Mouse (Mus musculus) forebrain, embryonic 14.5 days (tissue): ENCODE data around the gene Ccdc175. TPM values are rescaled to one million over a fixed set of nuclear protein-coding genes. Genes with fewer than 3 reads are reported as not detected.

ENCODE experiments used
- ATAC-seq: fragments of 200-750 bp; cut with Nextera tagmentation; 2 replicates; pipeline ENCODE4 v1.8.0; 2017; ENCODE audit warnings: mild to moderate bottlenecking, moderate library complexity
- DNase-seq: peaks from one replicate; pipeline ENCODE4 v3.0.0-alpha.2; 2015; ENCODE audit warnings: low spot score
- H3K27ac ChIP-seq: fragments of 300-500 bp; sonication (generic); 2 replicates; pipeline ENCODE4 v1.5.1; 2014; ENCODE audit warnings: low read depth, mild to moderate bottlenecking, control low read depth, low read length, moderate library complexity
- H3K27me3 ChIP-seq: fragments of 300-500 bp; sonication (generic); replicated peaks from 2 replicates; pipeline ENCODE4 v1.6.1; 2014; ENCODE audit warnings: low read length, control low read depth, mixed read lengths; ENCODE audit not compliant: control insufficient read depth, insufficient read depth
- H3K36me3 ChIP-seq: fragments of 300-500 bp; sonication (generic); 2 replicates; pipeline ENCODE4 v1.6.1; 2014; ENCODE audit warnings: low read length, control low read depth; ENCODE audit not compliant: control insufficient read depth, insufficient read depth
- H3K4me1 ChIP-seq: fragments of 300-500 bp; sonication (generic); 2 replicates; pipeline ENCODE4 v1.6.1; 2014; ENCODE audit warnings: antibody characterized with exemption, low read length, control low read depth; ENCODE audit not compliant: control insufficient read depth, insufficient read depth
- H3K4me2 ChIP-seq: fragments of 300-500 bp; sonication (generic); 2 replicates; pipeline ENCODE4 v1.6.1; 2014; ENCODE audit warnings: mild to moderate bottlenecking, control low read depth, low read length
- H3K4me3 ChIP-seq: fragments of 300-500 bp; sonication (generic); 2 replicates; pipeline ENCODE4 v1.5.1; 2014; ENCODE audit warnings: low read depth, low read length, control low read depth
- H3K9ac ChIP-seq: fragments of 300-500 bp; sonication (generic); 2 replicates; pipeline ENCODE4 v1.6.1; 2014; ENCODE audit warnings: mild to moderate bottlenecking, low read length, control low read depth, moderate library complexity
- H3K9me3 ChIP-seq: fragments of 300-500 bp; sonication (generic); replicated peaks from 2 replicates; pipeline ENCODE4 v1.6.1; 2016; ENCODE audit warnings: low read length, control low read depth, mixed read lengths; ENCODE audit not compliant: control insufficient read depth
- WGBS: fragments of 180-500 bp; shearing (Covaris S2); extraction: QIAGEN DNeasy Blood & Tissue Kit; methylation state at CpG from one replicate; pipeline ENCODE4 v1.1.7; 2014; 5-methylcytosine and 5-hydroxymethylcytosine counted together
- microRNA-seq: library from miRNA; unstranded; fragments of <30 nt; microRNA quantifications from one replicate; pipeline ENCODE4, GENCODE M21; 2016
- polyA plus RNA-seq: library from polyadenylated mRNA; unstranded; fragments of >200 nt; fragmentation: Nextera tagmentation; extraction: Ambion mirVana; gene quantifications from 2 replicates; pipeline ENCODE4 v1.2.1, GENCODE M21; 2014

The Ccdc175 gene
- polyA plus RNA-seq, 1 experiment from 2014 or later, result not detected

GRCm38 (mm10) chr12:72069626-72070326 is 115.1 kb downstream of the Ccdc175 start:
- no peaks in the 10 kb centered on the region for H3K9me3 ChIP-seq
- peak overlapping the region; percentile 79 for H3K9ac ChIP-seq
- 4% methylated on average over 40 of the region's 40 CpGs for WGBS
- H3K27me3 ChIP-seq, result no peaks in the 10 kb centered on the region; the same call in none of the 2 replicates
- DNase-seq (peak; percentile 7), ATAC-seq (peak; percentile 65; the same call in 1 of the 2 replicates)
- peak overlapping the region; percentile 77 for H3K4me3 ChIP-seq
- peak overlapping the region; percentile 98 for H3K4me2 ChIP-seq
- no peaks in the 10 kb centered on the region; the same call in 1 of the 2 replicates for H3K4me1 ChIP-seq
- H3K36me3 ChIP-seq, result no peaks in the 10 kb centered on the region
- no peak overlapping the region for H3K27ac ChIP-seq

GRCm38 (mm10) chr12:72057780-72058179 is 127.0 kb downstream of the Ccdc175 start:
- Histone ChIP-seq H3K4me3 (no peak overlapping the region), H3K27ac (no peak overlapping the region), H3K27me3 (no peaks in the 10 kb centered on the region), H3K9ac (no peak overlapping the region), H3K36me3 (no peaks in the 10 kb centered on the region), H3K4me2 (no peak overlapping the region), H3K4me1 (no peaks in the 10 kb centered on the region), H3K9me3 (no peaks in the 10 kb centered on the region)
- WGBS, result 89% methylated on average over 1 of the region's 1 CpGs
- DNase-seq (no peak), ATAC-seq (no peak)

GRCm38 (mm10) chr12:72053851-72054250 is 131.0 kb downstream of the Ccdc175 start:
- no peak overlapping the region for H3K4me3 ChIP-seq
- no peaks in the 10 kb centered on the region for H3K4me1 ChIP-seq
- 0 out of 2 replicates have a peak, but pooled peaks cover 6% of the 10 kb centered on the region for H3K9me3 ChIP-seq
- no peak for ATAC-seq
- no peaks in the 10 kb centered on the region for H3K36me3 ChIP-seq
- whole genome bisulfite sequencing, result 30% methylated on average over 6 of the region's 6 CpGs
- H3K9ac ChIP-seq, result no peak overlapping the region
- no peak for DNase-seq
- H3K27me3 ChIP-seq, result no peaks in the 10 kb centered on the region
- no peak overlapping the region for H3K27ac ChIP-seq
- no peak overlapping the region for H3K4me2 ChIP-seq

GRCm38 (mm10) chr12:72053303-72053702 is 131.5 kb downstream of the Ccdc175 start:
- Histone ChIP-seq H3K4me3 (no peak overlapping the region), H3K9ac (no peak overlapping the region), H3K27me3 (no peaks in the 10 kb centered on the region), H3K4me1 (no peaks in the 10 kb centered on the region), H3K9me3 (0 out of 2 replicates have a peak, but pooled peaks cover 6% of the 10 kb centered on the region), H3K27ac (no peak overlapping the region), H3K4me2 (no peak overlapping the region), H3K36me3 (no peaks in the 10 kb centered on the region)
- WGBS, result 40% methylated on average over 6 of the region's 6 CpGs
- DNase-seq (peak; percentile 41), ATAC-seq (no peak)

GRCm38 (mm10) chr12:72052571-72052970 is 132.3 kb downstream of the Ccdc175 start:
- Histone ChIP-seq H3K4me3 (no peak overlapping the region), H3K4me1 (no peaks in the 10 kb centered on the region), H3K27ac (no peak overlapping the region), H3K27me3 (no peaks in the 10 kb centered on the region), H3K36me3 (no peaks in the 10 kb centered on the region), H3K9me3 (0 out of 2 replicates have a peak, but pooled peaks cover 6% of the 10 kb centered on the region), H3K9ac (no peak overlapping the region), H3K4me2 (no peak overlapping the region)
- no peak for DNase-seq
- ATAC-seq, result no peak
- WGBS, result 81% methylated on average over 6 of the region's 6 CpGs

Small RNA genes lying within 50 kb of the gene (microRNA-seq; reads per million reads assigned to microRNA genes)
- gene Gm24466, result not detected

Other genes starting within 250 kb of the Ccdc175 start
- 3.0 and 4.1 TPM in 2 replicates for gene Gpr135, start 113.9 kb downstream of the Ccdc175 start, polyA plus RNA-seq
- 9.5 and 10.4 TPM in 2 replicates for gene L3hypdh, start 99.6 kb downstream of the Ccdc175 start, polyA plus RNA-seq
- gene Jkamp, start 99.4 kb downstream of the Ccdc175 start, polyA plus RNA-seq, result 85.2 and 87.1 TPM in 2 replicates
- 1,321 and 1,816 TPM in 2 replicates for gene Rtn1, start 224.0 kb upstream of the Ccdc175 start, polyA plus RNA-seq